Mouse (Mus musculus) frontal cortex, postnatal 36 days (tissue): ENCODE data around the gene Clec4a2.
"Not testable (repeated sequence)": the region's sequence is repeated elsewhere in the genome, so short reads cannot be mapped to it uniquely, and the experiment has no call there.

ENCODE experiments used
- DNase-seq, 2 experiments: peaks; one replicate each; pipeline ENCODE4 v3.0.0; 2022; ENCODE audit warnings: low spot score in 2 of 2

The Clec4a2 gene

DNA sequence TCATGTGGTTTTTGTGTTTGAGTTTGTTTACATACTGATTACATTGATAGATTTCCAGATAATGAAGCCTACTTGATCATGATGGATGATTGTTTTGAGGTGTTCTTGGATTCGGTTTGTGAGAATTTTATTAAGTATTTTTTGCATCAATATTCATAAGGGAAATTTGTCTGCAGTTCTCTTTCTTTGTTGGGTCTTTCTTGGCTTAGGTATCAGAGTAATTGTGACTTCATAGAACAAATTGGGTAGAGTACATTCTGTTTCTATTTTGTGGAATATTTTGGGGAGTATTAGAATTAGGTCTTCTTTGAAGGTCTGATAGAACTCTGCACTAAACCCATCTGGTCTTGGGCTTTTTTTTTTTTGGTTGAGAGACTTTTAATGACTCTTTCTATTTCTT lies at the start of gene Clec4a2:
Gene Clec4a2, plus strand, starts transcription at position 301 of the 400 bp plus-strand sequence.
- DNase-seq: not testable (repeated sequence)

GRCm38 (mm10) chr6:123095125-123095843 lies 10.9 kb upstream of the Clec4a2 start:
- DNase-seq: no peak

DNA sequence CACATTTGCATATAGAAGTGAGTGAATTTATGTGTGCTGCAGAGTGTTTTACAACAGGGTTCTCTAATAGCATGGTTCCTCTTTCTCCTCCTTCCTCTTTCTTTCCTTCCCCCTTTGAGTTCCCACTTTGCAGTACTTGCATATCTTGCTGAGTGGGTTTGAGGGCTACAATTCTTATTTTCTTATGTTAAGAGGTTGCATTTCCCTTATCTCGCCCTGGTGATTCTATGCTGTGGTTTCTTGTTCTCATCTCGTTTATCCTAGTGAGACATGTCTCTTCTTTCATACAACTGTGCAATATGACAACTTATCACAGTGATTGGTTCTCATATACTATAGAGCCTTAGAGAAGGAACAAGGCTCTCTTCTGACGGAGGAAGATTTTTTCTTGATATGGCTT lies 17.0 kb downstream of the Clec4a2 start:
- no peak for DNase-seq

GRCm38 (mm10) chr6:123127173-123127572 lies 20.9 kb downstream of the Clec4a2 start:
- no peak for DNase-seq

GRCm38 (mm10) chr6:123137766-123138526 lies 31.7 kb downstream of the Clec4a2 start:
- not testable (repeated sequence) for DNase-seq

DNA sequence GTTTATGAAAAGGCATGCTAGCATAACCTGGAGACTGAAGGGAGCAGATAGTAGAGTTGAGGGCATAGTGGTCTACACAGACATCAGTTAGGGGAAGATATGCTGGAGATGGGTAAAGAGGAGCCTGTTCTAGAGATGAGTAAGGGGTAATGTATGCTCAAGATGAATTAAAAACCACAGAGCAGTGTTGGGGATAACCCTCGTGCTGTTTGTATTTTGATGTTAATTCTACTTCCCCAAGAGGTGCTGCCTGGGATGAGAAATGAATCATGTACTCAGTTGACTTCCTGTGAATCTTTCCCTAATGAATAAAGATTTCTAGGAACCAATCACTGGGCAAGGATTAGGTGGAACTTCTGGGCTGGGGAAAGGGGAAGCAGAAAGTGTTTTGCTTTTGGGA lies 63.9 kb downstream of the Clec4a2 start:
- peak in 1 of 2 experiments; percentile 0 for DNase-seq

DNA sequence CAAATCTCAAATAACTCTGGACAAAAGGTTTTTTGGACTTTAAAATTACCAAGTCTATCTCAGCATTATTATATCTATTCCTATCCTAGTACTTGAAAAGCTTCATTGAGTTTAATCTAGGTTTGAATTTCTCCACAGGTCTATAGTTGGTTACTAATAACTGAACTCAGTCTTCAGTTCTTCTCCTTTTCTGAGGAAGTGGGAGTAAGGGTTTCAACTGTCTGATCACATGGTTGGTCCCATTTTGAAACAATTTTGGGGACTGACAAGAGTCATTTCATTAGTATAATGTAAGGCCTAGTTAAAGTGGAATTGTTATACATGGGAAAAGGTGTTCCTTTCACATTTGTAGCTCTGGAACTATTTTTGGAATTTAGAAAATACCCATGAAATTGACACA lies 64.8 kb downstream of the Clec4a2 start:
- DNase-seq: no peak

DNA sequence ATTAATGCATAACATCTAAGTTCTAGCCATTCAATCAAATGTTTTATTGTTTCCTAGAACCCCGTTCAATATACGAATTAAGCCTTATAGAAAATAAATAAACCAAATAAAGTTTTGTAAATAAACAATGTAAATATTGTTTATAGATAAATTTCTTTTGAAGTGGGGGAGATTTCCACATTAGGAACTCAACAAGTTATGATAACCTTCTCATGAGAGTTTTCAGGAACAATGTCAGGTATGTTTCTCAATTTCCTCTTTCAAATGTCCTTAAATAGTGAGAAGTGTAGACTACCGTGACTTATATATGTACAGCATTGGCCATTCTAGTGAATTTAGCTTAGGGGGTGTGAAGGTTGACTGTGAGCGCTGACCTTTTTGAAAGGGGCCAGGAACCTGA lies 66.4 kb downstream of the Clec4a2 start, which contains the start of gene Clec4b2:
Gene Clec4b2, plus strand, starts transcription at position 301 of the 400 bp plus-strand sequence.
- DNase-seq: no peak

DNA sequence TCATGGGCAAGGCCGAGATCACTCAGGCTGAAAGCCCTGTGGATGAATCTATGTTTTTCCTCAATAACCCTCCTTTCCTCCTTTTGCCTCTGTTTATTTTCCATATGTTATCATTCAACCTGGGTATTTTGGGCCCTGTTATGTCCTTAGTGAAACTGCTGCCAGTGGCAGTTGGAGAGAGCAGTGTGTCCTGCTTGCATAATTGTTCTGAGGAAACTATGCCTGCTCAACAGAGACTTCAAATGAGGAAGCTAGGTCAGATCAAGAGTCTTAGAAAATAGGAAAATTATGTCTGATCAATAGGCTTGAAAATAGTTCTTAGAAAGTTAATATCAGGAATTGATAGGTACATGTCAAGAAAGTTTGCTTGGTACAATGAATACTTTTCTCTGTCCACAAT lies 69.3 kb downstream of the Clec4a2 start:
- no peak for DNase-seq

- DNase-seq: peak in 1 of 2 experiments; percentile 6
Measured at GRCm38 (mm10) chr6:123184862-123185261, 78.6 kb downstream of the Clec4a2 start.
